Mouse (Mus musculus): Measurements from ENCODE around the gene Crat.

DNA sequence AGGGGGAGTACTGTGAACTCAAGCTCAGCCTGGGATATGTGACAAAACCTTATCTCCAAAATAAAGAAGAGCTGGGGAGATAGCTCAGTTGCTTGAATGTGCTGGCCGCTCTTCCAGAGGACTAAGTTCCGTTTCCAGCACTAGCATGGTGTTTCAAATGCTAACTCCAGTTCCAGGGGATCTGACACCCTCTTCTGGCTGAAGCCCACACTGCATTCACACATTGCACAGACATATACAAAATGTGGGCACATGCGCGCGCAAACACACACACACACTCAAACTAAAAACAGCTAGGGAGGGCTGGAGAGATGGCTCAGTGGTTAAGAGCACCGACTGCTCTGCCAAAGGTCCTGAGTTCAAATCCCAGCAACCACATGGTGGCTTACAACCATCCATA is 43.6 kb upstream of the Crat start:
- TF ChIP-seq CTCF (IDR thresholded peaks at IDR 0.05; ENCODE audit: control insufficient read depth, insufficient read depth, insufficient read length) (no peak), MAX (IDR thresholded peaks at IDR 0.05) (no peak), USF1 (IDR thresholded peaks at IDR 0.05; ENCODE audit: low read depth) (no peak), MYOD1 (IDR thresholded peaks at IDR 0.05; ENCODE audit: control insufficient read depth, insufficient read length, low read depth) (no peak)

Measured in C2C12 (cell line).